Mouse (Mus musculus) spleen, postnatal 10 days (tissue): ENCODE data around the gene Adora1.

Experiments
- DNase-seq, 2 experiments: peaks; one replicate each; pipeline ENCODE4 v3.0.0; 2021 to 2022; ENCODE audit warnings: low spot score in 2 of 2

Adora1 gene

DNA sequence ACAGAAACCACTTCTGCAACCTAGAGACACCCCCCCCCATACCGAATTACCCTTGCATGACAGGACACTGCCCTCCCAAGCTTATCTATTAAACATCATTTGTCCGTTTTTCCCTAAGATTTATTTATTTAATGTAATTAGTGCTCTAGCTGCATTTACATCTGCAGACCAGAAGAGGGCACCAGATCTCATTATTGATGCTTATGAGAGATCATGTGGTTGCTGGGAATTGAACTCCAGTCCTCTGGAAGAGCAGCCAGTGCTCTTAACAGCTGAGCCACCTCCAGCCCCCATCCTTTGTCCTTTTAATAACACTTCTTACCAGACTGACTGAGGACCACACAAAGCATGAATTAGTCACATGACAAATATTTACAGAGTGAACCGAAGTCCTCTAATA is 80.6 kb downstream of the Adora1 start:
- DNase-seq = no peak

DNA sequence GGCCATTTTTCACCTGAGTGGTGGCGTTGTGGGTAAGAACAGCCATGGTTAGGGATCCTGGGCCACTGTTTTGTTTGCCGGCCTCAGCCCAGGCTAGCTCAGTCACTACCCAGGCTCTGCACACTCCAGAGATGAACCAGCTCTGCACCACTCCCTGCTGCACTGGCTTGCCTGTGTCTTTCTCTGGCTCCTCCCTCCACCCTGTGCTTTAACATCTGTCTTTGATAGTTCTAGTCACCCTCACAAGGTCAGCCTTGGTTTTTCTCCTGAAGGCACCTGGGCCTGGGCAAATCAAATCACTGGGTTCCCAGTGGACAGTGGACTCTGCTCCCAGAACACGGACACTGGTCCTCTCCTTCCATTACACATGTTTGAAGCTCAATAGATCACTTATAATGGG is 81.1 kb downstream of the Adora1 start:
- no peak for DNase-seq

DNA sequence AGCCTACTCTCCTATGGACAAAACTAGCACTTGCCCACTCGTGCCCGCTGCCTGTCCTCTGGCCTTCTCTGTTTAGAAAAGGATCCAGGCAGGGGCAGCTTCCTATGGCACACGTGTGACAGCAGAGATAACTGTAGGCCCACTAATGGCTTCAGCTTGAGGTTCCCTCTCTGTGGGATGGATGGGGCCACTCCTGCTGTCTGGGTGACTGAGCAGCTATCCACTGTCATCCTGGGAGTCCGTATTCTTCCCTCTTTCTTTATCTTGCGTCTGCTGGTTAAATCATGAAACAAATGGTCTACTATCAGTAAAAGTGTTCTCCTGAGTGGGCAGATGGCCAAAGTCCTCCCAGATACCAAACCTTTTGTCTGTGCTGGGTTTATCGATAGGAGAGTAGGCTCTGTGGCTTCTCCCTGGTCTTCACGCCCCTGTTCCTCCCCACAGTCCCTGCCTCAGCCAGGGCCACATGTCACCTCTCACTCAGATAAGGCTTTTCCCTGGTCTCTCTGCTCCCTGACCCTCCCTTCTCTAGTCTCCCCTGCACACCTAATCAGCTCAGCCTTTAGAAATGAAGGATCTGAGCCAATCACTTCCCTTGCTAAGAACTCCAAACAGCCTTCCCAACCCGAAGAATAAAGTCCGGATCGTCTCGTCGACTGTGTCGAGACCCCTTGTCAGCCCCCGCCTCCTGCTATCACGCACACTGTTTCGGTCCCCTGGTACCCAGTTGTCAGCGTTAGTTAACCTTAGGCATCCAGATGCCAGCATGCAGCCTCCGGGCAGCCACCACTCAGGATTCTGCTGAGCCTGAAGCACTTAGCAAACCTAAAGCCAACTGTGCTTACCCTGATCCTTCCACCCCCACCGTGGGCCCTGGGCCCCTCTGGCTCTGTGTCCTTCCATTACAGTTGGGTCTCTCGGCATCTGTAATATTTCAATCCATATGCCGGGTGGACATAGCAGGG is 82.3 kb downstream of the Adora1 start:
- DNase-seq = no peak

- DNase-seq = peak; percentile 64 to 74
These were observed 83.4 kb downstream of the Adora1 start for GRCm38 (mm10) chr1:134151655-134152412.

GRCm38 (mm10) chr1:134150745-134151144 is 84.5 kb downstream of the Adora1 start:
- no peak for DNase-seq

GRCm38 (mm10) chr1:134150076-134150475 is 85.2 kb downstream of the Adora1 start:
- DNase-seq = no peak
